Mouse (Mus musculus) cerebellum, adult 11-12 months (tissue): Measurements from ENCODE around the gene Hspb7.

ENCODE experiments used
- DNase-seq: peaks from one replicate; pipeline ENCODE4 v3.0.0; 2022

Hspb7 gene

DNA sequence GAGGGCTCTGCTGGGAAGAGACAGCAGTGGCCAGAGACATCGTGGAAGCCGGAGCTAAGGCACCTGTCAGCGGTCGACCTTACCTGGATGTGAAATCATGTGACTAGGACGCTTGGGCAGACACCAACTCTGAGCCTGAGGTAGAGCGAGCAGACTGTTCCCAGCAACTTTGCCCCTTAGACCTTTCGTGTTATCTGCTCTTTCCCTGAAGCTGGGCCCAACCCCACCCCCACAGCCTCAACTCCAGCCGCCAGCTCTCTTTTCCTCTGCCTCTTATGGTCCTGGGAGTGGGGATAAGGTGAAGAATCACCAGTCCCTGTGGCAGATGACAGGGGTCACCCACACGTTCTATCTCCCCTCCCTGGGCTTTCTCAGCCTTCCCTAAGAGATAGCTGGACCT is 307 bp downstream of the Hspb7 start:
- DNase-seq: no peak

DNA sequence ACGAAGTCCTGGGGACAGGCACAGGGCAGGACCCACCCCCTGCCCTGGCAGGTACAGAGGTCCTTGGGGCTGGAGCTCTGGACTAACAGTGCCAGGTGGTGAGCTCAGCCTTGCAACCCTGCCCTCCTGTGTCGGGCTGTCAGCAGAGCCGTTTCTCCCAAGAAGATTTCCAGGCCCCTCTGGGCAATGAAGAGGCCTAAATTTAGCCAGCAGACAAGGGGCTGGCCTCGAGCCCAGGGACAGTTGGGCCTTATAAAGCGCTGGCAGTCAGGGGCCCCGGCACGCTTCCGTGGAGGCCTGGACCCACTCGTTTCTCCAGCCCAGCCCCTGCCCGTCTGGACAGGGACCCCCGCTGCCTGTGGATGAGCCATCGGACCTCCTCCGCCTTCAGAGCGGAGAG is 844 bp downstream of the Hspb7 start:
- DNase-seq: no peak

DNA sequence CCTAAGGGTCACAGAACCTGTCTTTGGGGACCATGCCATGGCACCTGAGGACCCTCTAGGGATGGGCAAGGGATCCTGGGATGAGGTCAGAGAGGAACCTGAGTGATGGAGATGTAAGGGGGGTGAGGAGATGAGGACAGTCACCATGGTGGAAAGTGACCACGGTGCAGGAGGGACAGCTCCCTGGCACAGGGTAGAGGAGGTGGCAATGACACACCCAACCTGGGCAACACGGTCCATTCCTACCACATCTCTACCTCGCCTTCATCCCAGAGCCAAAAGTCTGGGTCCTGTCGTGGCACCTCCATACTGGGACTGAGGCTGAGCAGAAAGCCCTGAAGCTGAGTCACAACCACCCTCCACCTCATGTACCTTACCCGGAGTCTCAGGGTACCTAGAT is 2.3 kb downstream of the Hspb7 start:
- DNase-seq: no peak

DNA sequence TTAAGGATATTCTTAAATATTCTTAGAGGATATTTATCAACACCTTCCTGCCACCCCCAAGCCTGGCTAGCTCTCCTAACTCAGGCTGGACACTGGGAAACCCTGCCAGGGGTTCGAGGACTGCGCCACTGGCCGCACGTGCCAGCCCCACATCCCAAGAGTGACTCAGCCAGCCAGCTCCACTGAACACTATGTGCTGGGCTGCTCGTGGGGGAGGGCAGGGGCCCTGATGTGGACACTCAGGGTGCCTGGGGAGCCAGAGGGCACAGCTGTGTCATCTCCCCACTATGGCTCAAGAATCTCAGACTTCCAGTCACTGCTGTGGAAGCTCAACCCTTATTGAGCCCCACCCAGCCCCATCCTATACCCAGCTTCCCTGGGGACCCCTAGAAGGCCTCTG is 2.7 kb downstream of the Hspb7 start:
- no peak for DNase-seq

DNA sequence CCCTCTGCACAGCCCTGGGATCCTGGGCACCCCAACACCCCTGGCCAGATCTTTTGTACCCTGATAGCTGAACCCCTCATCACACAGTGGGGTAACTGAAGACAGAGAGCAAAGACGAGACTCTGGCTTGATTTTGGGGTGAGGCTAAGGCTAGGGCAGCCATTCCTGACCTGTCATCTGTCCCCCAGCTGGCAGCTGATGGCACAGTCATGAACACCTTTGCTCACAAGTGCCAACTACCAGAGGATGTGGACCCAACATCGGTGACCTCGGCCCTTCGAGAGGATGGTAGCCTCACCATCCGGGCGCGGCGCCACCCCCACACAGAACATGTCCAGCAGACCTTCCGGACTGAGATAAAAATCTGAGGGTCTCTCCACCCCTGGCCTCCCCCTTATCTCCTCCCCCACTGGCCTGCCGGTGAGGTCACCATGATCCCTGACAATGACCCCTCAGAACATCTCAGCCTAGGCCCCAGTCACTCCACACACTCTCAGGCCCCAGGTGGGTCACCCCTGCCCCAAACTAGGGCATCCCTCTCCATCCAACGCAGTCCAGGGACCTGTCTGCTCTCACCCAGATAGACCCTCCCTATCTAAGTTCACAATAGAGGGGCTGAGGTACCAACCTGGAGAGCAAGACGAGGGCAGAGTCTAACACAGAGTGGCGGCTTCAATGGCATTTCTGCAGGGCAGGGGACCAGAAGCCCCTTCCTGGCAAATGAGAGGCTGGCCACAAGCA is 3.3 kb downstream of the Hspb7 start:
- DNase-seq: no peak

DNA sequence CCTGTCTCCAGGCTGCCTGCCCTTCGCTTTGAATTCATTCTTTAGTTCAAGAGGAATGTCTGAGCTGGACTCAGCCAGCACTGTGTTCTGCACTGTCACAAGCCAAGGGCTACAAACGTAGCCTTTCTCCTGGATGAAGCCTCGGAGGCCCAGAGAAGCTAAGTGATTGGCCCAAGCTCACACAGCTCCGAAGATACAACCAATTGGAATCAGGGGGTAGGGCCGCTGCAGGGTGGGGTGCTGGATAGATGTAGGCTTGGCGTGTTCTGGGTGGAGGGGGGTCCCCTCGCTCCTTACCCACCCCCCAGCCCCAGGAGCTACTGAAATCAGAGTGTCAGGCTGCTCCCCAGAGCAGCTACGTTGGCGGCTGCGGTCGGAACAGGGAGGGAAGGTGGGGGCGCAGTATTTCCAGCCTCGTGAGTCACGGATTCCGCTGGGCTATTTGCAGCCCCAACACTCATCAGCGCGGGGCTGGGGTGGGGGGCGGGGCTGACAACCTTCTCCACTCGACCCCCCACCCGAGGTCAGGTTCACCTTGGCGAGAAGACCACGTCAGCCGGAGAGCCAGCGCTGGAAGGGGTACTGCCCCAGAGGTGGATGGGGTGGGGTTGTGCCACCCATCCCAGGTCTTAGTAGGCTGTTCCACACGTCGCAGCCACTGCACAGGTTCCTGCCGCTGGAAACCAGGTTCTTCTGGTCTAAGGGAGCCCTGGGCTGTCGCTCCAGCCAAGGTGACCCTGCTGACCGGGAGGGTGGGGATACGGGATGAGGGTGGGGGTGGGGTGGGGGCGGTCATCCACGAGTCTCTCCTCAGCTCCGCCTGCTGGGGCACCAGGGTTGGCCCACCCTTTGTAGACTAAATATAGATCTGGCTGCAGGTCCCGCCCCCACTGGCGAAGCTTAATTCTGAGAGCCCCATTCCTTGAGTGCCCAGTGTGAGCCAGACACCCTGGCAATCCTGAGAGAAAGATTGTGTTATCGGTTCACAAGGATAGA is 5.2 kb downstream of the Hspb7 start:
- DNase-seq: peak; percentile 45

DNA sequence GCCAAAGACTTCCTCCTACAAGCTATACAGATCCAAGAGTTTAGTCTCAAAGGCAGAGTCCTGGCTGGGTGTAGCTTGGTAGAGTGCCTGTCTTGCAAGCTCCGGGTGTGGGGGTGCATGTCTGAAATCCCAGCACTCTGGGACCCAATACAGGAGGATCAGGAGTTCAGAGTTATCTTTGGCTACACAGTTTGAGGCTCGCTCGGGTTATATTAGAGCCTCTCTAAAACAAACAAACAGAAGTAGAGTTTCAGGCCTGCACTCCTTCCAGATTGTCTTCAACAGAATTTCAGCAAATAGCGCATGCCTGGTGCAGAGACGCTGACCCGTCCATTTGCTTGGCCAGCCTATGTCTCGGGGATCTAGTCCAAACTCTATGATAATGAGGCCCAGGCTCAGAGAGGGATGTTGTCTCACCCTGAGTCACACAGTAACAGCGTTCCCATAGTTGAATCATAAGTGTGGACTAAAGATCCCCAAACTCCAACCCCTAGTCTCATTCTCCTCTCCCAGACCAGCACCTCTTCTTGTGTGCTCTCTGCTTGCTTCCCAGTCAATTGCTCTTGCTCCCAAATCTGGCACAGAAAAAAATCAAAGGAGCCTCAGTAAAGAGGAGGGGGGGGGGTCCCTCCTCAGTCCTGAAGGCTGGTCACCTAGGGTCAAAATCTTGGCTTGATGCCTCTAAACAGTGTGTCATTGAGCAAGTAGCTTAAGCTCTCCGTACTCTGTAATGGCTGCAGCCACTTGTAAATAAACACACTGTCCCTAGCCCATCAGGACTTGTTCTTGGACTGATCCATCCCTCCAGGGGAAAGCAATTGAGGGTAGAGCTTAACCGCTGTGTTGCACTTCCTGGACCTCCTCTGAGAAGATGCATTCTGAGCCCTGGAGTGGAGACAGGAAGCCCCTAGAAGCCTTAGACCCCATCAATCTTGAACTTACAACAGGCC is 6.5 kb downstream of the Hspb7 start:
- no peak for DNase-seq

DNA sequence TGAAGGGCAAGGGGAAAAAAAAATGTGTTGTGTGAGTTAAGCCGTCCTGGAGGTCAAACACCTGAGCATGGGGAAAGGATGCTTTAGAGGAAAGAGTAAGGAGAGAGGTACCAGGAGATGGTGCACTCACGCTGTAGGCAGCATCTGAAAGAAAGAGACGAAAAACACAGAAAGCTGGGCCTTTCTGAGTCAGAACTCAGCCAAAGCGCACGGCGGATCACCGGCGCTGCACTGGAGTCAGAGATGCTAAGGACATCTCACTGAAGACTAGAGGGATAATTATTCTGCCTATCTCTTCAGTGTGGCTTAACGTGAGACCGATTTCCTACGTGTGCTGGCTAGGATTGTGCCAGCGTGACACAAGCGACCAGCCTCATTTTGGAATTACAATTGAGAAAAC is 7.3 kb downstream of the Hspb7 start:
- DNase-seq: no peak

DNA sequence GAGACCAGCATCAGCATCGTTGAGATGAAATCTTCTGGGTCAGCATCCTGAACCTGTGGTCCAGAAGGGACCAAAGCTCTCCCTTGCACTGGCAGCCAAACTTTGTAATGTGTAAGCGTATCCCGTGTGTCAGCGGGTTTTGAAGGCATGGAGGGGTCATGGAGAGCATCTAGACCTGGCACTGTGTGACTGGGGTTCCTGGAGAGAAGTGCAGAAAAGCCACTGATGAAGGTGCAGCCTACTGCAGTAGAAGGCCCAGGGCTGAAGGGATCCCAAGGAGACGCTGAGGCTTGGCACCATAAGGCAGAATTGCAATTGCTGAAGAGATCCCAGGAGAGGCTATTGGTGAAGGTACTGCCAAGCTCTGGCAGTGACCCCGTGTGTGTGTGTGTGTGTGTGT is 8.8 kb downstream of the Hspb7 start:
- no peak for DNase-seq

DNA sequence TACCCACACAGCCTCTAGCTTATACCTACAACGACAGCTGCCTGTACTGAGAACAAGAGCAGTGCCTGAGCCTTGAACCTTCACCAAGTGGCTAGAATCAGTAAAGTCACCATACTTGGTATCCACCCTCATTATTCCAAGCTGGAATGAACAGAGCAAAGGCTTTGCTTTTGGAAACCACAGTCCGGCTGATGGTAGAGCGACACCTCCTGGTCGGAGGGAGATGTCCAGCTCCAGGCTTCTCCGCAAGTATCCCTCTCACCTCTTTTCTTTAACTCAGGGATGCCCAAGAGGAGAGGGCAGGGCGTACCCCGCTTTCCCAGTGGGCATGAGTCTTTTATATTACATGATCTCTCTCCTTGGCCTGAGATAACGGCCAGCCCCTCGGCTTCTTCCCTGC is 9.3 kb downstream of the Hspb7 start:
- DNase-seq: no peak

DNA sequence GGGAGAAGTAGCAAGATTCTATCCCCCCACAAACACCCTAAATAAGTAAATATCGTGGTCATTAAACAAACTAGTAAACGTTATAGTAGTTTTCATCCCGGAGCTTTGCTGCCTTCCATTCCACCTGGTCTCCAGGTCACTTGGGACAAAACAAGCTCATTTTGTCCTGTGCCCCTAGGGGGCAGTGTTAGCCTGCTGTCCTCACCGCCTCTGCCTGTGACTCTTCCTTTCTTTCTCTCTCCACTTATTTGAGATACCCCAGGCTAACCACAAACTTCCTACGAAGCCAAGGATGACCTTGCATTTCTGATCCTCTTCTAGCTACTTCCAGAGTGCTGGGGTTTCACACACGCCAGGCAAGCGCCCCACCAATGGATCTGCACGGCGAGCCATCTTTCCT is 10.4 kb downstream of the Hspb7 start:
- DNase-seq: peak; percentile 63

DNA sequence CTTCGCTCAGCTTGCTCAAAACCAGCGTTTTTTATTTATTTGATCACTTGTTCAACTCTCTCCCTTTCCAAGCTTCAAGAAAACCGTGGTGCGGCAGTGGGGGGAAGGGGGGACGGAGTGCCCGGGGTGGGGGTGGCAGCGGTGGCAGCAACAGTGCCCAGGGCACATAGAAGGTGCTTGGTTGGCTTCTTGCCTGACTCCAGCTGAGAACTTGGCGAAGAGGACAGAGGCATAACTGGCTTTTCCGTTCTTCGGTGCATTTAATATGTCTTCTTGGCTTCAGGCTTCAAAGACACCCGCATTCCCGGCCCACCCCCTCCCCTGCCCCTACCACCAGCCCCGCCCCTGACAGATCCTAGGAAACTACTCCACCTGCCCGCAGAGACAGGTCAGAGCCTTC is 12.1 kb downstream of the Hspb7 start:
- no peak for DNase-seq

DNA sequence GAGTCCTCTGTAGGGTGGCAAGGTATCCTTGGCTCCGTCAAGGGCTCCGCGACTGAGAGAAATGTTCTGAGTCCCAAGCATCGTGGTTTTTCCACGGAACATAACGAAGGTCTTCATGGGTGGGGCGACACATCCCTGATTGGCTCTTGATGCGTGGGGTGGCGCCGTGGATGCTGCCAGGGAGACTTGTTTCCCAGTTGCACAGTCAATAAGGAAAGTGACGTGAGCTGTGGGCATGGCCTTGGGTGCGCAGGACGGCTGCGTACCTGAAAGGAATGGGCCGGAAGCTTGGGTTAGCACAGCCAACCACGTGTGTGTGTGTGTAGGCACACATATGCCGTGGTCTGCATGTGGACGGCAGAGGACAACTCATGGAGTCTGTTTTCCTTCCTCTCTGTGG is 12.6 kb downstream of the Hspb7 start:
- DNase-seq: no peak

DNA sequence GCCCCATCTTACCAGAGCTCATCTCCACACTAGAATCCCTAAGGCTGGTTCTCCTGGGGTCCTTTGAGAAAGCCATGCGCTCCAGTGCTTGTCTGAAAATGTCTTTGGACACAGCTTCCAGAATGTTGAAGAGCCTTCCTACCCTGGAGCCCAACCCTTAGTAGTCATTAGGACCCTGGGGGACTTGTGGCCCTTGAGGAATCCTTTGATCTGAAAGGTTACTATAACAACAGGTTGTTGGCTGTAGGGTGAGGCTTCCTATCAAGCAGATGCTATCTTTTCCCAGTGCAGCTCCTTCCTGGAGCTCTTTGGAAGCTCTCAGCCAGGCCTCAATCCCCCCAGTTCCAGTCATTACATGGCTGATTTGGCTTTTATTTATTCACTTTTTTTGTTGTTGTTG is 15.4 kb downstream of the Hspb7 start, which contains the start of gene Srarp:
Gene Srarp (minus strand): TSS at position 132 of the 400 bp plus-strand sequence.
- no peak for DNase-seq

DNA sequence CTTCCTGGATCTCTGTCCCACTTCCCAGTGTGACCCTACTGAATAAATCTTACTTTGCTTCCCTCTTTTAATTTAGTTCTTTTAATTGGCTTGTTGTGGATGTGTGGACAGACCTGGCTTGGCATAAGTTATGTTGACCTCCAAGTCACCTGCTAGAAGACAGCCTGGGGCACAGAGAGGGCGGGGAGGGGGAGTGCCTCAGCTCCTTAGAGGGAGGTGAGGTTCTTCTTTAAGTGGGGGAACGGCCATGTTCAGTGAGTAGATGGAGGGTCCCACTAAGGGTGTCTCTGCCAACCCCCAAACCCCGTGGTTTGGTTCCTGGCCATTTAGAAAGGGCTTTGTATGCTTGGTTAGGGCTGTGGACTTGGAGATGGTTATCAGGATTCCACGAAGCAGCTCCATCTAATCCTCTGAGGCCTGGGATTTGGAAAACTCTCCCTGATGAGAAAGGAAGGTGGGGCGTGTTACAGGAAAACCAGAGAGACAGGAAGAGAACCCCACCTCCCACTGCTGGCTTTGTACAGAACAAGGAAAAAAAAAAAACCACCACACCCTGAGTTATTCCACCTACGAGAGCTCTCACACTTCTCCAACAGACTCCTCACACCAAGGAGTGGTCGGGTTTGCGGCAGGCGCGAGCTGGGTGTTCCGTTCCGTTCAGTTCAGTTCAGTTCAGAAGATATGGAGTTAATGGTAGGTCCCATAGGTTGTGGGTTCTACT is 18.7 kb downstream of the Hspb7 start:
- DNase-seq: no peak

DNA sequence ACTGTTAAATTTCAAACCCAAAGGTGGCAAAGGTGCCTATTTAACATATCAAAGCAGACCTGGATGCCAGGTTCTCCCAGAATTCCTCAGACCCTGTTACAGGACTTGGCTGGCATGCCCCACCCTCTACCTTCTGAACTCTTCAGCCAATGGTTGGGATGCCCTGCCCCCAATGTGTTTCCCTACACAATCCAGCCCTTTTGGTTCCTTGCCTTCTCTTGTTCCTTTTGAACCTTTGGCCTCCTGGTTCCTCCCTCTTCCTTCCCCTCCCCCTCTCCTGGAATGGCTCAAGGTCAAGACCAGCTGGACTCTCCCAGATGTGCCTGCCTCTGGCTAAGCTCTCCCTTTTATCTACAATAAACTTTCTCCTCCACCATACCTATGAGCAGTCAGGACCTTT is 20.3 kb downstream of the Hspb7 start:
- no peak for DNase-seq

DNA sequence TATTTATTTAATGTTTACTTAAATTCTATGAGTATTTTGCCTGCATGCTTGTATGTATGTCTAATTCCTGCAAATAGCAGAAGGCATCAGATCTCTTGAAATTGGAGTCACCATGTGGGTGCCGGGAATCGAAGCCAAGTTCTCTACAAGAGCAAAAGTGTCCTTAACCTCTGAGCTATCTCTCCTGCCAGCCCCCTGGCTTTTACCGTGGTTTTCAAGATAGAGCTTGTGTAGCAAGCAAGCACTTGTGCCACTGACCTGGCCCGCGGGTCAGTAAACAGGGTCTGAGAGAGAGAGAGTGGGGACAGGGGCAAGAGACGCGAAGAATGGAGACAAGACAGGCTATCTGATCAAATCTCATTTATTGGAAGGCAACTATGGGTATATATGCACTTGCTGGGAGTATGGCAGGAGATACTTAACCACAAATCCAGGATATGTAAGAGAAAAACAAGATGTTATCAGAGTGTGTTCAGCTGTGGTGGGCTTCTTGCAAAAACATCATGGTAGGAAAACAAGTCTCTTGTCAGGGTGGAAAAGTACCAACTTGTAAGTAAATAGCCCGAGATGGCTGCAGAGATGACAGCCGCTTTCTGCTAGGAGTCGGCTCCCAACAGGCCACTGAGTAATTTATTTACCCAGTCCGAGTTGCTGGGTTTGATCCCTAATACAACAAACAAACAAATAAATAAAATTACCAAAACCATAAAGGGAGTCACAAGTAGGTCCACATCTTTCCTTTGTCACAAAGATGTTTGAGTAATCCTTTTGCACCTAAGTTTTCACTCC is 23.3 kb downstream of the Hspb7 start:
- no peak for DNase-seq

DNA sequence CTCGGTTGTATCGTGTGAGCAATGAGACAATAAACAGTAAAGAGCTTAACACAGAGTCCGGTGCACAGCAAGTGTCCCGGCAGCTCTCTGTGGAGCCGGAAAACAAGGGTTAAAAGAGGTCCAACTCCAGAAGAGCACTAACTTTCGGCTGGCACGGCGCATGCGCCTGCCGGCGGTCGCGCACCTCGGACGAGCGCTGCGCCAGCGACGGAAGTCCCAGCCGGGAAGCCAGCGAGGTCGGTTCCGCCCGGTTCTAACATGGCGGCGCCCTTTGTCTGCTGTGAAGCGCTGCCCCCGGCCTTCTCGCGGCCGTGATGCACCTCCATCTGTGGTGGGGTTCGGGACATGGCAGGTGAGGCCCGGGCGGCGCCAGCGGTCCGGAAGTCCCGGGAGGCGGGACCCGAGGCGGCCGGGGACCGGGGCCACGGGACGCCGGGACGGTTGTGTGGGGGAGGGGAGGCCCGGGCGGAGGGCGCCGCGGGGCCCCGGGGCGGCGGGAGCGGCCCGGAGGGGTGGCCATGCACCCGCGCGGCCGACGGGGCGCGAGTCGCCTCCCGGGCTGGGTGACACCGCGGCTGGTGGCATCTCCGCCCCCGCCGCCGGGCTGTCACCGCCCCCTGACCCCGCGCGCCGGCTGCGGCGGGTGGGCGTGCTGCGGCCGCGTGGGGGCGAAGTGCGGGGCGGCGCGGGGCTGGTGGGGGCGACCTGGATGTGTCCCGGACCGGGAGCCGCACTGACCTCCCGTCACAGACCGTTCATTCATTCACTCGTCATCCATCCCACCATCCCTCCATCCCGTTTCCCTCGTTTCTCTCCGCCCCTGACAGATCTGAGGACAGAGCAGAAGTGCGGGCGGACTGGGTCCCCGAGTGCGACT is 24.1 kb downstream of the Hspb7 start, which contains the start of gene Zbtb17:
Gene Zbtb17 (plus strand): TSS at position 204 of the 877 bp plus-strand sequence.
- peak; percentile 86 for DNase-seq

DNA sequence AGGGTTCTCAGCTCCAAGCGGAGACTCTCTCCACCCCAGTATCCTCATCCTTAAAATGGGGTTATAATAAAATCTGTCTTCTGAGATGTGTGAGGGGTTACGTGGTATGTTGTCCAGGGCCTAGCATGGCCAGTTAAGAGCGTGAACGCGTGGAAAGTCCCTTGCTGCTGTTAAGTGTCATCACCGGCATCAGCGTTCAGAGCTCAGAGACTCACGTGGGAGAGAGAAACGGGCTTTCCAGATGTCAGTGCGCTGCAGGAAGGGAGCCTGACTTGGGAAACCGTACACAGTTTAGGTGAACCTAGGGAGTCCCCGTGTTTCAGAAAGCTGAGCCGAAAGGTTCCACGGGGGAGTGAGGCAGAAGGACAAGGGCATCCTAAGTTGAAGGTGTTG is 24.7 kb downstream of the Hspb7 start:
- DNase-seq: no peak

DNA sequence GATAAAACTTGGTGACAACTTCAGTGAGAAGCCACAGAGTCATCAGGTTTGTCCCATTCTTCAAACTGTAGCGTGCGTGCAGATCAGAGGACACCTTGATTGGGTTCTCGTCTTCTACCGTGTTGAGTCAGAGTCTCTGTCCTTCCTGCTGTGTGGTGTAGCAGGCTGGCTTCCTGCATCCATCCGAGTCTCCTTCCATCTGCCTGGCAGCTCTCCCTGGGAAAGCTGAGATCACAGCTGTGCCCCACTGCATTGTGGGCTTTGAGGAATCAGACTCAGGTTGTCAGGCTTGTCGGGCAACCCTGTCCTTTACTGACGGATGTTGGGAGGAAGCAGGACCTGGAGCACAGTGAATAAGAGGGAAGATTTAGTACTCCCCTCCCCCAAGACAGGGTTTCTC is 25.6 kb downstream of the Hspb7 start:
- DNase-seq: no peak
